Mouse (Mus musculus): ENCODE results near the gene Fam117a. TPM values are rescaled to one million over a fixed set of nuclear protein-coding genes. Genes with fewer than 3 reads are reported as not detected.

The Fam117a gene
- polyA plus RNA-seq, 1 experiment from 2014 or later: 3.0 TPM

DNA sequence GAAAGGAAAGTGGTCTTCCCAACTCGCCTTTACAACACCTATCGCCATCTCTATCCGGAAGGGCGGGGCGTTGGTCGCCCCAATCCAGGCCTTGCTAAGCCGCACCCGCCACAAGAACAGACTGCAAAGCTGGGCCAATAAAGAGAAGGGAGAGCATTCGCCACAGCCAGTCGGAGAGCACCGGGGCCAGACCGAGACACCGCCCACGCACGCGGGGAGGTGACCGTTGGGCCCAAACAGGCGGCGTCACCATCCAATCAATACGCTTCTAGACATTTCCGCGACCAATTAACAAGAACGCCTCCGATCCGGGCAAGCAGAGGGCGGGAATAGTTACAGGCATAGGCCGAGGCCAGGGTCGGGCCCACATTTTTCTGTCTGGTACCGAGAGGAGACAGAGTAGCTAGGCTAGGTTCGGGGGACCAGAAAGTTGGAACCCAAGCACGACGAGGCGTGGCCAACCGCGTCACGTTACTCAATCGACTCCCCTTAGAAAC is 27.3 kb upstream of the Fam117a start:
- WGBS: under 1% methylated on average over 37 of the region's 37 CpGs

DNA sequence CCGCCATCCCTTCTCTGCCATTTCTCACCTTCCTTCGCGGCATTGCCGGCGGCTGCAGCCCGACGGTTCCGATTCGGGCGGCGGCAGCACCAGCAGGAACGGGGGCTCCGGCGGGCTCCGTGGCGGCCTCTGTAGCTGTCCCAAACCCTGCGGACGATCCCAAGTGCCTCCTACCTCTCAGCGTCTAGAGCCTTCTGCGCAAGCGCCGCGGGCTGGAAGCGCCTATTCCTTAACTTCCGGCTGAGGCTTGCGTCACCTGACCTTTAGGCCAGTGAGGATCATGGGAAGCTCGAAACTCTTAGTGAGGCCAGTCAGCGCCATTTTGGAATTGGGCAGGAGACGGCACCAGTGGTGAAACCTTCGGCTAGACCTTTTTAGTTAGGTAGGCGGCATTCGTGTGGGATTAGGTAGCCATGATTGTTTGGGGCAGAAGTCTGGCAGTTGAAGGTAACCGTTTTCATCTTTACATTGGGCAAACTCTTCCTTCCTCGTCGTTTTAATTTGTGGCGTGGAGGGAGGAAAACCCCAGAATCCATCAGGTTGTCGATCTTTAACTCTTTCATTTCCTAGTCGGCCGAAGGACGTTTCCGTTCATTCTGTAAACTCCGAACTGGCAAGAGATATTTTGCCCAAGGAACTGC is 26.7 kb upstream of the Fam117a start, which contains the start of gene Kat7:
Kat7 (minus strand) TSS at position 240 of the 641 bp plus-strand sequence.
- Histone ChIP-seq H3K9me3 (ENCODE audit: control insufficient read depth, low read length) (no peaks in the 10 kb centered on the region), H3K36me3 (ENCODE audit: control insufficient read depth, insufficient read depth, low read length) (no peaks in the 10 kb centered on the region), H3K27ac (ENCODE audit: low read depth, low read length) (peak within 1 kb of the TSS; percentile 97), H3K9ac (ENCODE audit: low read depth, low read length) (peak within 1 kb of the TSS; percentile 94), H3K4me1 (ENCODE audit: control insufficient read depth, insufficient read depth, low read depth, low read length) (peaks cover 22% of the 10 kb centered on the region), H3K27me3 (replicated peaks; ENCODE audit: control insufficient read depth, insufficient read depth, low read length) (no peaks in the 10 kb centered on the region), H3K4me2 (ENCODE audit: low read length) (peak within 1 kb of the TSS; percentile 90), H3K4me3 (ENCODE audit: low read length) (peak within 1 kb of the TSS; percentile 98)
- under 1% methylated on average over 42 of the region's 42 CpGs for WGBS
- peak; percentile 95 for ATAC-seq

More for the DNA sequence above, 27.3 kb upstream of the Fam117a start:
- H3K9me3 ChIP-seq (ENCODE audit: control insufficient read depth, low read length): no peaks in the 10 kb centered on the region
- H3K9ac ChIP-seq (ENCODE audit: low read depth, low read length): peak overlapping the region; percentile 94
- H3K27ac ChIP-seq (ENCODE audit: low read depth, low read length): peak overlapping the region; percentile 97
- H3K4me2 ChIP-seq (ENCODE audit: low read length): peak overlapping the region; percentile 90
- peaks cover 22% of the 10 kb centered on the region for H3K4me1 ChIP-seq (ENCODE audit: control insufficient read depth, insufficient read depth, low read depth, low read length)
- no peaks in the 10 kb centered on the region for H3K27me3 ChIP-seq (replicated peaks; ENCODE audit: control insufficient read depth, insufficient read depth, low read length)
- ATAC-seq: peak; percentile 95
- H3K4me3 ChIP-seq (ENCODE audit: low read length): peak overlapping the region; percentile 98
- no peaks in the 10 kb centered on the region for H3K36me3 ChIP-seq (ENCODE audit: control insufficient read depth, insufficient read depth, low read length)

DNA sequence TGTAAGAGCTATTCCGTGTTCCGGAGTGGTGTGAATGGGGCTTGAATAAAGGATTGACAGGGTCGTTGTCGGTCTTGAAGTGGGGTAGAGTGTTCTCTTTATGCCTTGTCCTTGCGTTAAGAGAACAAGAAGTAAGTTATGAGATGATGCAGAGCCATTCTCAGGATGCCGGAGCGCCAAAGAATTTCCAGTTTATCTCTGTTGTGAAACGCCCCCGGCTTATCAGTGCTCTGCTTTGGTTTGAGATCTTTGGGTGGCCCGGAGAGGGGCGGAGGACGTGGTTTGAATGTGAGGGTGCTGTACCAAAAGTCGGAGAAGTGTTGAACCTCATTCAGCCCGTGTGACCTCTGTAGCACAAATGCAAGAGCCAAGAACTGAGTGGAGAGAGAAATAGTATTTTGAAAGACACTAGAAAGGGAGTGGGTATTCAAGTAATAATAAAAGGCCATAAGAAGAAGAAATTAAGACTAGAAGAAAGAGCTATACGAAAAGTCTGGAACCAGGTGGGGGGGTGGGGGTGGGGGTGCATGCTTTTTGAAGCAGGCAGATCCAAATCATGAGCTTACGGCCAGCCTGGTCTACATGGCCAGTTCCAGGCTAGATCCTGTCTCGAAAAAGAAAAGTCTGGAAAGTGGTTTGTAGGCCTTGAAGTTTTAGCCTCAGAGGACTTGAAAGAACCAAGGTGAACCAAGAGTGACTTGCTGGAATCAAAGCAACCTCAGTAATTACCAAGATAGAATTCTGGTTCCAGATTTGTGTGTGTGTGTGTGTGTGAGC is 26.0 kb upstream of the Fam117a start:
- peak; percentile 2; the same call in 1 of the 2 replicates for ATAC-seq
- H3K4me2 ChIP-seq (ENCODE audit: low read length): peak overlapping the region; percentile 78
- H3K9ac ChIP-seq (ENCODE audit: low read depth, low read length): peak overlapping the region; percentile 46
- WGBS: 5% methylated on average over 17 of the region's 17 CpGs
- H3K27ac ChIP-seq (ENCODE audit: low read depth, low read length): peak overlapping the region; percentile 68
- H3K4me3 ChIP-seq (ENCODE audit: low read length): peak overlapping the region; percentile 98
- H3K36me3 ChIP-seq (ENCODE audit: control insufficient read depth, insufficient read depth, low read length): no peaks in the 10 kb centered on the region
- no peaks in the 10 kb centered on the region for H3K27me3 ChIP-seq (replicated peaks; ENCODE audit: control insufficient read depth, insufficient read depth, low read length)
- no peaks in the 10 kb centered on the region for H3K9me3 ChIP-seq (ENCODE audit: control insufficient read depth, low read length)
- peaks cover 22% of the 10 kb centered on the region for H3K4me1 ChIP-seq (ENCODE audit: control insufficient read depth, insufficient read depth, low read depth, low read length)

DNA sequence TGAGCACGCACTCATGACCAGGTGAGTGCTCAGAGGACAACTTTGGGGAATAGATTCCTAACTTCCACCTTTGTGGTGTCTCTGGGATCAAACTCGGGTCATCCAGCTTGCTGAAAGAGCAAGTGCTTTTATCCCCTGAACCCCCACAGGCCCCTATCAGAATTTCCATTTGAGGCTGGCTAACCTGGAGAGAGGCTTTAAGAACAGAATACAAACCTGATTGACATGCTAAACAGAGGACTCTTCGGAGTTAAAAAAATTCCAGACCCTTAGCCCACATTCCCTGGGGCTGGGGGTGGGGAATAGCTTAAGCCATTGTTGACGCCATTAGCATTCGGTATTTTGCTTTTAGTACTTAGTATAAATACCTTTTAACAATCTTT is 25.4 kb upstream of the Fam117a start:
- Histone ChIP-seq H3K4me2 (ENCODE audit: low read length) (peak overlapping the region; percentile 78), H3K4me1 (ENCODE audit: control insufficient read depth, insufficient read depth, low read depth, low read length) (peaks cover 22% of the 10 kb centered on the region), H3K27ac (ENCODE audit: low read depth, low read length) (no peak overlapping the region), H3K9me3 (ENCODE audit: control insufficient read depth, low read length) (no peaks in the 10 kb centered on the region), H3K9ac (ENCODE audit: low read depth, low read length) (no peak overlapping the region), H3K27me3 (replicated peaks; ENCODE audit: control insufficient read depth, insufficient read depth, low read length) (no peaks in the 10 kb centered on the region), H3K4me3 (ENCODE audit: low read length) (peak overlapping the region; percentile 98), H3K36me3 (ENCODE audit: control insufficient read depth, insufficient read depth, low read length) (no peaks in the 10 kb centered on the region)
- 22% methylated on average over 5 of the region's 5 CpGs for WGBS
- no peak for ATAC-seq

DNA sequence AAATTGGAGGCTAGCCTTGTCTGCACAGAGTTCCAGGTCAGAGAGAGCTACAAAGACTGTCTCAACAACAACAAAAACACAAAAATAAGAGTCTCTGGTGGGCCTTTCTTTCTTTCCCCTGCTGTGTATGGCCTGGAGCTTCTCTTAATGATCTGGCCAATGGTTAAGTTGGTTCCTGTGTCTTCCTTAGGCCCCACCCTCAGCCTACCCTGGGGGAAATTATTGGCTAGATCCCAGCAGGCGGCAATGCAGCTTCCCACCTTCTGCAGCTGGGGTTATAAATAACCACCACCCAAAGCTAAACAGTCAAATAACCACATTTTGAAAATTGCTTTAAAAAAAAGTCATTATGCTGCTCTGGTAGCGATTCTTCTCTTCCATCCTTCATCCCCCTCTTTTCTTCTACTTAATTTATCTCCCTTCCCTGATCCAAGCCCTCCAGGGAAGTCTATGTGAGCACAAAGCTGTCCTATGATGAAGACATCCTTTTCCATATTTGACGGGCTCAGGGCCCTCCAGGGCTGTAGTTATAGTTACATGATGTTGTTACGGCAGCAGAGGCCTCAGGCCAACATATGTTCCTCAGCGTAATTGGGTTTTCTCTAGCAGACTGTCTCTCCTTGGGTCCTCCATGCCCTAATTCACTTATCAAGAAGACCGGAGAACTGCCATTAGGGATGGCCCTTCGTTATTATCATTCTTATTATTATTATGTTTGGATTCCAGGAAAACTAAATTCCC is 21.4 kb upstream of the Fam117a start:
- WGBS: 69% methylated on average over 7 of the region's 7 CpGs
- Histone ChIP-seq H3K4me3 (ENCODE audit: low read length) (no peak overlapping the region), H3K4me1 (ENCODE audit: control insufficient read depth, insufficient read depth, low read depth, low read length) (peaks cover 9% of the 10 kb centered on the region), H3K9me3 (ENCODE audit: control insufficient read depth, low read length) (no peaks in the 10 kb centered on the region), H3K9ac (ENCODE audit: low read depth, low read length) (no peak overlapping the region), H3K4me2 (ENCODE audit: low read length) (no peak overlapping the region), H3K27ac (ENCODE audit: low read depth, low read length) (no peak overlapping the region), H3K27me3 (replicated peaks; ENCODE audit: control insufficient read depth, insufficient read depth, low read length) (no peaks in the 10 kb centered on the region), H3K36me3 (ENCODE audit: control insufficient read depth, insufficient read depth, low read length) (no peaks in the 10 kb centered on the region)
- no peak for ATAC-seq

DNA sequence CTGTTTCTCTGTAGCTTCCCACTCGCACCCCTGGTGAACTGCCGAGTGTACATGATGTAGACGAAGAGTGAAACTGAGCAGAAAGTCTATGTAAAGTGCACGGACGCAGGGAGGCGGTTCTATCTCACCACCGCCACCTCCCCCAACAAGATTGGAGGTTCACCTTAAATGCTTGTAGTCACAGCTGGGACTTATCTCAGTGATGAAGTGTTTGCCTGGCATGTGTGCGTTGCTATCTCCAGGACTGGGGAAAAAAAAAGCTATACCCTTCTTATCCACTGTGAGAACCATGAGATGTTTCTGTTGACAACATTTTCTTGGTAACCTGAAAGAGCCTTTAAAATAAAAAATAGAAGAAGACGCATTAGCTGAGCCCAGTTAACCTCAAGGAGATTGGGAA is 18.7 kb upstream of the Fam117a start:
- H3K4me1 ChIP-seq (ENCODE audit: control insufficient read depth, insufficient read depth, low read depth, low read length): no peaks in the 10 kb centered on the region
- H3K36me3 ChIP-seq (ENCODE audit: control insufficient read depth, insufficient read depth, low read length): no peaks in the 10 kb centered on the region
- H3K27me3 ChIP-seq (replicated peaks; ENCODE audit: control insufficient read depth, insufficient read depth, low read length): no peaks in the 10 kb centered on the region
- H3K4me3 ChIP-seq (ENCODE audit: low read length): no peak overlapping the region
- H3K27ac ChIP-seq (ENCODE audit: low read depth, low read length): no peak overlapping the region
- no peak for ATAC-seq
- H3K9me3 ChIP-seq (ENCODE audit: control insufficient read depth, low read length): no peaks in the 10 kb centered on the region
- H3K9ac ChIP-seq (ENCODE audit: low read depth, low read length): no peak overlapping the region
- no peak overlapping the region for H3K4me2 ChIP-seq (ENCODE audit: low read length)
- WGBS: 88% methylated on average over 9 of the region's 9 CpGs

DNA sequence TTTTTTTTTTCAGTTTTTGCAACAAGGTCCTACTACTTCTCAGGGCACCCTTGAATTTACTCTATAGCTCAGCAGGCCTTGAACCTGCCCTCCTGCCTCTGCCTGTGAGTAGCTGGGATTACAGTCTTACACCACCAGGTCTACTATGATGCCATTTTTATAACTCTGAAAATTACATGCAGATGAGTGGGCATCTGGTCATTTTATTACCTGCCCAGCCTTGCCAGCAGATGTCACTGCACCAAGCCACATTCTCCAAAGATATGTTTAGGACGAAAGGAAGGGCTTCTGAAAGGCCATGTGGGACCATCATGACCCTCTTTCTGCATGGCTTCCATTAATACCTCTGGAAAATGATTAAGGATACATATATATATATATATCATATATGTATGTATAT is 17.3 kb upstream of the Fam117a start:
- no peak overlapping the region for H3K4me2 ChIP-seq (ENCODE audit: low read length)
- H3K4me3 ChIP-seq (ENCODE audit: low read length): no peak overlapping the region
- WGBS: 48% methylated on average over 1 of the region's 1 CpGs
- H3K27ac ChIP-seq (ENCODE audit: low read depth, low read length): no peak overlapping the region
- H3K36me3 ChIP-seq (ENCODE audit: control insufficient read depth, insufficient read depth, low read length): no peaks in the 10 kb centered on the region
- no peaks in the 10 kb centered on the region for H3K9me3 ChIP-seq (ENCODE audit: control insufficient read depth, low read length)
- H3K27me3 ChIP-seq (replicated peaks; ENCODE audit: control insufficient read depth, insufficient read depth, low read length): no peaks in the 10 kb centered on the region
- no peaks in the 10 kb centered on the region for H3K4me1 ChIP-seq (ENCODE audit: control insufficient read depth, insufficient read depth, low read depth, low read length)
- H3K9ac ChIP-seq (ENCODE audit: low read depth, low read length): no peak overlapping the region
- ATAC-seq: no peak

DNA sequence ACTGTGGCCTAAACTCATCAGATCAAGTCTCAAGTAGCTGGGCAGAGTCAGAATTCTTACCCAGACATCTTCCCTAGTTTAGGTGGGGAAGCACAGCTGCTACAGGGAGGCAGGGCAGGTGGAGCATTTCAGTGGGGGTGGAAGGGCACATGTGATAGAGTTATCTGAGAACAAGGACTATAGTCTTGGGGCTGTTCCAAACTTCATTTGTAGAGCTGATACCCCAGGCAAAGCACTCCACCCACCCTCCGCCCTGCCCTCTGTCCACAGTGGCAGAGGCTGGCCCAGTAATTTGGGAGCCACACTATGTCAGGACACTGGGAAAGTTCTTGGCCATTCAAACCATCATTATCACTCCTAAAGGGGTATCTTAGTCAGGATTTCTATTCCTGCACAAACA is 16.8 kb upstream of the Fam117a start:
- Histone ChIP-seq H3K36me3 (ENCODE audit: control insufficient read depth, insufficient read depth, low read length) (no peaks in the 10 kb centered on the region), H3K4me2 (ENCODE audit: low read length) (no peak overlapping the region), H3K27ac (ENCODE audit: low read depth, low read length) (no peak overlapping the region), H3K9me3 (ENCODE audit: control insufficient read depth, low read length) (no peaks in the 10 kb centered on the region), H3K9ac (ENCODE audit: low read depth, low read length) (no peak overlapping the region), H3K27me3 (replicated peaks; ENCODE audit: control insufficient read depth, insufficient read depth, low read length) (no peaks in the 10 kb centered on the region), H3K4me3 (ENCODE audit: low read length) (no peak overlapping the region), H3K4me1 (ENCODE audit: control insufficient read depth, insufficient read depth, low read depth, low read length) (no peaks in the 10 kb centered on the region; the same call in 1 of the 2 replicates)
- no peak for ATAC-seq
- WGBS: 100% methylated on average over 1 of the region's 1 CpGs

DNA sequence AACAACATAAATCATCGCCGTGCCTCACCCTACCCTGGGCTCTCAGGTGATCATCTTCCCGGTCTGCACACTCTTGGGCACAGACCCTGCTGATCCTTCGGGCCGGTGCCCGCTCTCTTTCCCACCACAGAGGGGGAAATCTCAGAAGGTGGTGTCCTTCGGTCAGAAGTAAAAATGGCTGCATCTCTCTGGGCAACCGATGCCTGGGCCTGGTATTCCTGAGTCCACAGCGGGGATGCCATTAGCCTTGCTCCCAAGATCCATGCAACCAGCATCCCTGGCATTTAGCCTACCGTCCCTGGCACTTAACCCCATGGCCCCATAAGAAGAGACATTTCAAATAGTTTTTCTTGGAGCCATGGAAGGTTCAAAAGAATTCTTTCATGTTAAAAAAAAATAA is 12.6 kb upstream of the Fam117a start:
- H3K4me3 ChIP-seq (ENCODE audit: low read length): no peak overlapping the region
- WGBS: 40% methylated on average over 10 of the region's 10 CpGs
- ATAC-seq: no peak

More for the DNA sequence above, 12.6 kb upstream of the Fam117a start:
- H3K27ac ChIP-seq (ENCODE audit: low read depth, low read length): no peak overlapping the region
- H3K4me1 ChIP-seq (ENCODE audit: control insufficient read depth, insufficient read depth, low read depth, low read length): no peaks in the 10 kb centered on the region; the same call in 1 of the 2 replicates
- no peak overlapping the region for H3K9ac ChIP-seq (ENCODE audit: low read depth, low read length)
- H3K9me3 ChIP-seq (ENCODE audit: control insufficient read depth, low read length): no peaks in the 10 kb centered on the region
- no peaks in the 10 kb centered on the region for H3K36me3 ChIP-seq (ENCODE audit: control insufficient read depth, insufficient read depth, low read length)
- no peaks in the 10 kb centered on the region for H3K27me3 ChIP-seq (replicated peaks; ENCODE audit: control insufficient read depth, insufficient read depth, low read length)
- H3K4me2 ChIP-seq (ENCODE audit: low read length): no peak overlapping the region
